Mouse (Mus musculus): Measurements from ENCODE around the gene Mlst8.

DNA sequence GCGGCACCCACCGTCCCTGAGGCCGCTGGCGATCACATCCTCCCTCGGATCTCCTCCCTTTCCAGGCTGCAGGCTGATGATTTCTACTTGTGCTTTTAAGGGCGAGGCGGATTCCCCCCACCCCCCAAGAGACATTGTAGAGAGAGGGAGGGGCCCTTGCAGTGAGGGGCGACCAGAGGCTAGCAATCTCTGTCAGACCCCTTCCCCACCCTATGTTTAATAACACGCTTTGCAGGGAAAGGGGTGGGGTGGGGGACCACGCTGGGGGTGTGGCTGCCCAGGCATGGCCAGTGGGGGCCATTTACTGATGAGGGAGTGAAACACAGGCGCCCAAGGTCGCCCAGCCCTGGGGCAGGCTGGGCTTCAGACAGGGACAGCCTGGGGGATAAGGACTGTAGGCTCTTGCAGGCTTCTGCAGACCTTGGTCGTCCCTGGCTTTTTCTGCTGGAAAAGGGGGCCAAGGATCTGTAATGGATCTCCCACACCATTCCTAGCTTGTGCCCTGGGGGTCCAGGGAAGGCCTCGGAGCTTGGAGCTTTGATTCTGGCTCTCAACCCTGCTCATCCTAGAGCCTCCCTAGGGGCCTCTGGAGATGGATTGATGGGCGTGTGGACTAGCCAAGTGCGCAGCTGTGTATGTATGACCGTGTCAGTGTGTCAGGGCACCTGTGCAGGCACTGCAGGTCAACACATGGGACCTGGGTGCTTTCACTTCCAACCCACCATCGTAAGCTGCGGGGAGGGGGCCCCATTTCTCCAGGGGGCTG is 10.6 kb upstream of the Mlst8 start:
- no peak for TF ChIP-seq CTCF (IDR thresholded peaks at IDR 0.05; ENCODE audit: extremely low read depth, insufficient read depth, insufficient read length, insufficient replicate concordance)
- TF ChIP-seq POLR2A (IDR thresholded peaks at IDR 0.05; ENCODE audit: low read depth, low read length), result no peak

Data from spleen, adult 2 months (tissue).